Mouse (Mus musculus): Measurements from ENCODE around the gene Cdh5.

DNA sequence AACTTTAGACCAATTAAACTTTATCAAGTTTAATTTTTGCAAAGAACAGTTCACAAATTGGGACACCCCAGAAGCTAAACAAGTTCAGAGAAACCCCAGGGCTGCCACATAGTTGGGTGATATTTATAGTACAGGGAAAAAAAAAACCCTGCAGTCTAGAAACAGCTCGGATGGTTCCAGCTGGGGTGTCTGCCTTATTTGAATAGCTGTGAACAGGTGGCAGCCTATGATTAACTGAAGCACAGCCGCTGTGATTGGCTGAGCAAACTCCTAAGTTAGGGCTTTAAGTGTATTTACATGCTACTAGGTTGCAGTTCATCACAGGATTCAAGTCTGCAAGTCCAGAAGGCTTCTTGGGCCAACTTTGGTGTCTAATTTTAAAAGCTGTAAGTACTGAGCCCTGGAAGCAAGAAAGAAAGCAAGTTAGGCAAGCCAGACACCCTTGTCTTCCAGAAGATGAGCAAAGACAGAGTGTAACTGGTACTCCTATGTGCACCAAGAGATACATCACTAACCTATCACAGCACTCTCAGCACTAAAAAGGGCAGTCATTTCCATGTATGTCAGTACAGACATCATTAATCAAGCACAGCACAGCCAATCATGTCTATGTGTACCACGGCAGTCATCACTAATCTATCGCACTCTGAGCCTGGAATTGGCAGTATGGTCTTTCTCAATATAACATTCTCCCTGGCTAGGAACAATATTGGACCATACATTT lies 25.9 kb downstream of the Cdh5 start:
- no peak for TF ChIP-seq CTCF (IDR thresholded peaks at IDR 0.05; ENCODE audit: control insufficient read depth, insufficient read depth, insufficient replicate concordance, low read depth, low read length)
- no peak for TF ChIP-seq POLR2A (IDR thresholded peaks at IDR 0.05; ENCODE audit: control insufficient read depth, low read depth, low read length)

All from testis, adult 2 months (tissue).